Mouse (Mus musculus): ENCODE results near the gene Serinc2. TPM values are rescaled to one million over a fixed set of nuclear protein-coding genes. Genes with fewer than 3 reads are reported as not detected.
A peak's percentile ranks its signal among the peaks of the same experiment; 100 is the strongest.

The Serinc2 gene
- total and polyA plus RNA-seq, 3 experiments, result 0.08 to 0.20 TPM; not detected in 1

DNA sequence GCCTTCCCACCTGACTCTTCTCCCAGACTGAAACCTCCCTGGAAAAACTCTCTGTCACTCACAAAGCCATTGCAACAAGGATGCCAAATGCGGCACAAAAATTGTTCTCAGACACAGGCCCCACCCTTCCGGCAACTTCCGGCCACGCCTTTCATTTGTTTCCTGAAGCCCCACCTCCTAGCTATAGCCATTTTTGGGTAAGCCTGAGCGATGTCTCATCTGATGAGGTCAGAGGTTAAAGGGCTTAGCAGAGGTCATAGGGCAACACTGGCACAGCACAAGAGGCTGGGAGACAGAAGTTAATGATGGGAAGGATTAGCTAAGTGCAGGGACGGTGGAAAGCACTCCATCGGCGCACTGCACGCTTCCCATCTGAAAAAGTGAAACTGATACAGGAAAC is 12.4 kb downstream of the Serinc2 start:
- TF ChIP-seq RAD21 (IDR thresholded peaks at IDR 0.05; ENCODE audit: low read depth, low read length) (no peak), MAZ (IDR thresholded peaks at IDR 0.05; ENCODE audit: low read depth, low read length) (no peak)
- Histone ChIP-seq H3K36me3 (replicated peaks in 1 of 2; ENCODE audit: control insufficient read depth in 1 of 2, insufficient read depth in 1 of 2, low read length in 1 of 2) (no peaks in the 10 kb centered on the region), H3K9ac (ENCODE audit: insufficient read depth, low read depth) (no peak overlapping the region), H3K4me2 (ENCODE audit: insufficient read depth, low read depth, poor library complexity, severe bottlenecking) (peak overlapping the region; percentile 5; the same call in 1 of the 2 replicates), H3K27ac (ENCODE audit: insufficient read depth, low read depth) (no peak overlapping the region), H3K9me3 (replicated peaks; ENCODE audit: low read length) (peaks cover 5% of the 10 kb centered on the region), H3K27me3 (replicated peaks) (peaks cover 85% of the 10 kb centered on the region), H3K79me2 (replicated peaks; ENCODE audit: control insufficient read depth, extremely low read depth, insufficient read depth, poor library complexity, severe bottlenecking) (no peaks in the 10 kb centered on the region), H3K4me1 (ENCODE audit: control insufficient read depth in 1 of 2, insufficient read depth in 2 of 2) (peaks cover 6 to 12% of the 10 kb centered on the region in 2 experiments), H3K4me3 (replicated peaks in 1 of 3; ENCODE audit: low read depth in 2 of 3, low read length in 2 of 3, poor library complexity in 1 of 3) (no peak overlapping the region)
- dilution Hi-C loops (cut with MboI; ENCODE audit: extremely low pct_ligation_motif_present, extremely low pct_unique_long_range_greater_than_20kb, low sequenced_read_pairs), result no loop called here
- in situ Hi-C loops (cut with MboI; ENCODE audit: low pct_ligation_motif_present, low pct_unique_long_range_greater_than_20kb, low sequenced_read_pairs), result no loop called here
- no peak for DNase-seq (ENCODE audit: extremely low read depth)

DNA sequence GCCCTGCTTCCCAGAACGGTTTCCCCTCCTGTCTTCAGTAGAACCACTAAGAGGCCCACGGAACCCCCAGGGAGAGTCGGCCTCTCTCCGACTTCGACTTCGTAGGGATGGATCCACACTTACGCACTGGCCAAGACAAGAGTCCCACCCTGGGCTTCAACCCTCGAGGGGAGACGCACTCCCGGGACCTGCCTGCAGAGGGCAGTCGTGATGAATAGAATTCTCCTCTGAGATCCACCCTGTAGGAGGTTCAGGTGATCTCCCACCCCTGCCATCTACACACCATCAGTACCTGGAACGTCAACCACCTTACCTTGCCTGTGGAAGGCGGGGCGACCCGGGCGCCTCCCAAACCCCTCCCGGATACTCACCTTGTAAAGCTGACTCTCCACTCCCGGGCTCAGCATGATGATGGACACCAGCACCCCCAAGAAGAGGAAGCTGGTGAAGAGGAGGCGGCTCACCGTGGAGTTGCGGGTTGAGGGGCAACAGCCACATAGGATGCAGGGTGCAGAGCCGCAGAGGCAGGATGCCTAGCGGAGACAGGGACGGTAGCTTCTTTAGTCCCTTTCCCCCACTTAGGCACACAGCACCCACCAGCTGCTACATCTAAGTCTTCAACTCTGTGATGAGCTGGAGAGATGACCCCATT is 14.2 kb downstream of the Serinc2 start:
- dilution Hi-C loops (cut with MboI; ENCODE audit: extremely low pct_ligation_motif_present, extremely low pct_unique_long_range_greater_than_20kb, low sequenced_read_pairs) (no loop called here), in situ Hi-C loops (cut with MboI; ENCODE audit: low pct_ligation_motif_present, low pct_unique_long_range_greater_than_20kb, low sequenced_read_pairs) (no loop called here)

DNA sequence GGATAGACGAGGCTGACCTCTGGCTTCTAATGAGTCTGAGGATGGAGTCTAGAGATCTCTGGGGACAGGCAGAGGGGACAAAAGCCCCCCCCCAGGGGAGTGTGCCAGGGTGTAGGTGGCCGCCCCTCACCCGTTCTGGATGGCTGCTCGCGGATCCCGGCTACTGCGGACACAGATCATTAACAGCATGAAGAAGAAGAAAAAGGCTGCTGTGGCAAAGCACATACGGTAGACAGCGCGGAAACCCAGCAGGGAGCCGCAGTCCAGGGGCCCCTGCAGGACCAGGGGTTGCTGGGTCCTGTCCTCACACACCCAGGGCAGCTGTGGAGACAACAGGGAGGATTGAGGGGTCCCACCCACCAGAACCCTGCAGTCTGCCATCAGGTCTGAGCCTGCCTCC is 14.9 kb downstream of the Serinc2 start:
- Histone ChIP-seq H3K9ac (ENCODE audit: insufficient read depth, low read depth) (no peak overlapping the region), H3K27me3 (replicated peaks) (peaks cover 75% of the 10 kb centered on the region), H3K4me3 (replicated peaks in 1 of 3; ENCODE audit: low read depth in 2 of 3, low read length in 2 of 3, poor library complexity in 1 of 3) (no peak overlapping the region), H3K27ac (ENCODE audit: insufficient read depth, low read depth) (no peak overlapping the region), H3K79me2 (replicated peaks; ENCODE audit: control insufficient read depth, extremely low read depth, insufficient read depth, poor library complexity, severe bottlenecking) (no peaks in the 10 kb centered on the region), H3K9me3 (replicated peaks; ENCODE audit: low read length) (peaks cover 5% of the 10 kb centered on the region), H3K4me1 (ENCODE audit: control insufficient read depth in 1 of 2, insufficient read depth in 2 of 2) (peaks cover 6 to 8% of the 10 kb centered on the region in 2 experiments), H3K4me2 (ENCODE audit: insufficient read depth, low read depth, poor library complexity, severe bottlenecking) (peak overlapping the region; percentile 73), H3K36me3 (replicated peaks in 1 of 2; ENCODE audit: control insufficient read depth in 1 of 2, insufficient read depth in 1 of 2, low read length in 1 of 2) (no peaks in the 10 kb centered on the region)
- dilution Hi-C loops (cut with MboI; ENCODE audit: extremely low pct_ligation_motif_present, extremely low pct_unique_long_range_greater_than_20kb, low sequenced_read_pairs) (no loop called here), in situ Hi-C loops (cut with MboI; ENCODE audit: low pct_ligation_motif_present, low pct_unique_long_range_greater_than_20kb, low sequenced_read_pairs) (no loop called here)
- TF ChIP-seq USF1 (IDR thresholded peaks at IDR 0.05; ENCODE audit: low read depth, low read length), result no peak
- no peak for TF ChIP-seq SIN3A (IDR thresholded peaks at IDR 0.05; ENCODE audit: low read length)
- no peak for TF ChIP-seq MYC (IDR thresholded peaks at IDR 0.05; ENCODE audit: low read depth, low read length)
- no peak for TF ChIP-seq POLR2AphosphoS2 (IDR thresholded peaks at IDR 0.05; ENCODE audit: low read depth, low read length)
- TF ChIP-seq JUND (conservative IDR thresholded peaks at IDR 0.05; ENCODE audit: low read depth, low read length), result no peak
- TF ChIP-seq MAFK (IDR thresholded peaks at IDR 0.05; ENCODE audit: insufficient replicate concordance, low read length), result no peak
- DNase-seq (ENCODE audit: extremely low read depth), result no peak

More for the DNA sequence above, 14.2 kb downstream of the Serinc2 start:
- H3K4me3 ChIP-seq (replicated peaks in 1 of 3; ENCODE audit: low read depth in 2 of 3, low read length in 2 of 3, poor library complexity in 1 of 3), result no peak overlapping the region
- H3K4me2 ChIP-seq (ENCODE audit: insufficient read depth, low read depth, poor library complexity, severe bottlenecking), result peak overlapping the region; percentile 73
- no peaks in the 10 kb centered on the region for H3K79me2 ChIP-seq (replicated peaks; ENCODE audit: control insufficient read depth, extremely low read depth, insufficient read depth, poor library complexity, severe bottlenecking)
- no peak overlapping the region for H3K9ac ChIP-seq (ENCODE audit: insufficient read depth, low read depth)
- peak; percentile 42 for DNase-seq (ENCODE audit: extremely low read depth)
- H3K36me3 ChIP-seq (replicated peaks in 1 of 2; ENCODE audit: control insufficient read depth in 1 of 2, insufficient read depth in 1 of 2, low read length in 1 of 2), result no peaks in the 10 kb centered on the region
- H3K27ac ChIP-seq (ENCODE audit: insufficient read depth, low read depth), result no peak overlapping the region
- no peak for TF ChIP-seq JUN (IDR thresholded peaks at IDR 0.05; ENCODE audit: insufficient read depth, low read depth, low read length)
- no peak for TF ChIP-seq MYC (IDR thresholded peaks at IDR 0.05; ENCODE audit: low read depth, low read length)
- TF ChIP-seq UBTF (IDR thresholded peaks at IDR 0.05; ENCODE audit: low read depth, low read length), result no peak
- no peak for TF ChIP-seq MAX (IDR thresholded peaks at IDR 0.05; ENCODE audit: low read length)
- TF ChIP-seq ELF1 (IDR thresholded peaks at IDR 0.05; ENCODE audit: low read depth, low read length), result no peak
- TF ChIP-seq MEF2A (IDR thresholded peaks at IDR 0.05; ENCODE audit: borderline replicate concordance, low read depth, low read length), result no peak
- peak; percentile 38 for TF ChIP-seq RAD21 (IDR thresholded peaks at IDR 0.05; ENCODE audit: low read depth, low read length)
- peak; percentile 46 to 77; a peak in 2 of 4 replicates for TF ChIP-seq CTCF (conservative IDR thresholded peaks at IDR 0.05 in 1 of 2, IDR thresholded peaks at IDR 0.05 in 1 of 2; ENCODE audit: low read depth in 2 of 2, low read length in 2 of 2)
- TF ChIP-seq GABPA (IDR thresholded peaks at IDR 0.05; ENCODE audit: insufficient replicate concordance, low read depth, low read length), result no peak
- peak; percentile 55 for TF ChIP-seq SMC3 (IDR thresholded peaks at IDR 0.05; ENCODE audit: low read depth, low read length)
- peaks cover 5% of the 10 kb centered on the region for H3K9me3 ChIP-seq (replicated peaks; ENCODE audit: low read length)
- peaks cover 6 to 8% of the 10 kb centered on the region in 2 experiments for H3K4me1 ChIP-seq (ENCODE audit: control insufficient read depth in 1 of 2, insufficient read depth in 2 of 2)
- peaks cover 77% of the 10 kb centered on the region for H3K27me3 ChIP-seq (replicated peaks)
